ENCODE assay signal across 11 mouse cellular contexts in the genomic region with DNA sequence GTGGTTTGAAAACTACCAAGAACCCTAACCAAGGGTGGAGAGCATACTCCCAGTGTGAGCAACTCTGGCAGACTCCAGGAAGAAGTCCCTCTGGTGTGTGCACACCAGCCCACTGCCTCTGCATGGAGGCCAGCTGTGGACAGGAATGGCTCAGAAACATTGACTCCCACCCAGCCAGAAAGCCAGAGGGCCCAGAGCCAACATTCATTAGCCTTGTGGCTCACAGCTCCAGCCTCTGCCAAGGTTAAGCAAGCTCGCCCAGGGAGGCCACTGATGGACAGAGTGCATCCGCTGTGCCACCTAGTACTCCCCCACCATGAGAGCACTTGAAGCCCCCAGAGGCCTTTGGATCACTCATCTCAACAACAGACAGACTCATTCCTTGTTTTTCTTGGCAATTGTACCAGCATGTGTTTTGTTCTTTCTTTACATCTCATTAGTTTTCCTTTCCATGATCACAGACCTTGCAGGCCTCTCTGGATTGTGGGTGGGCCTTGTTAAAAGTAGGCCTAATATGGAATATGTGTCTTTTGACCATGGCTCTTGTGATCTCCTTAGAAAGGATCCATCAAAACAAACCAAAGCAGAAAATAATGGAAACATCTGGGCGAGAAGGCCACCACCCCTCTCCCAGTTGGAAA. TPM values are rescaled to one million over a fixed set of nuclear protein-coding genes. Genes with fewer than 3 reads are reported as not detected.
DNase-seq lines count a peak whose midpoint lies in the region; ATAC-seq and TF ChIP-seq lines count a peak whose summit lies in the region.
"Had no signal": no experiment of that assay in that cellular context is flagged by ENCODE, and none has a peak within 500 bp of the region (broad histone marks: within the 10 kb centered on the region; RNA-seq: fewer than 3 reads in every experiment).

No protein-coding gene starts in this region.

- no peak overlapping the region for H3K9ac ChIP-seq in liver, postnatal 0 days (replicated peaks)
- H3K9ac ChIP-seq: hindbrain, embryonic 15.5 days had no signal

- no peaks in the 10 kb centered on the region for H3K27me3 ChIP-seq in liver, postnatal 0 days (ENCODE audit: insufficient read depth, low read length)
- H3K27me3 ChIP-seq: hindbrain, embryonic 15.5 days had no signal

- no peak overlapping the region for H3K4me2 ChIP-seq in liver, postnatal 0 days (ENCODE audit: low read depth, low read length)
- H3K4me2 ChIP-seq: hindbrain, embryonic 15.5 days had no signal

- H3K36me3 ChIP-seq in liver, postnatal 0 days (replicated peaks; ENCODE audit: insufficient read depth, low read length) = no peaks in the 10 kb centered on the region
- H3K36me3 ChIP-seq: hindbrain, embryonic 15.5 days had no signal

- H3K27ac ChIP-seq in gastrocnemius, adult 2 months = no peak overlapping the region
- H3K27ac ChIP-seq in liver, postnatal 0 days (ENCODE audit: low read depth) = no peak overlapping the region
- H3K27ac ChIP-seq: hindbrain, embryonic 15.5 days had no signal

- TF ChIP-seq EP300 in liver, postnatal 0 days (IDR thresholded peaks at IDR 0.05; ENCODE audit: low read depth) = no peak

- DNase-seq in gastrocnemius, adult 18-20 months (ENCODE audit: low spot score) = peak; percentile 4
- no peak for DNase-seq in gastrocnemius, adult 2 months
- peak; percentile 3 for DNase-seq in 3134 (ENCODE audit: extremely low read depth, insufficient read length, low spot score)
- peak; percentile 34 for DNase-seq in gastrocnemius, postnatal 25 days
- peak; percentile 61 to 70 for DNase-seq in kidney, postnatal 4 days
- DNase-seq in liver, postnatal 0 days = no peak
- DNase-seq: right cerebral cortex, postnatal 25 days; thymus, postnatal 25 days had no signal

- ATAC-seq in monocyte, adult 5-6 weeks (replicated peaks; ENCODE audit: insufficient number of reproducible peaks, low FRiP score, low TSS enrichment, poor library complexity, severe bottlenecking) = no peak
- no peak for ATAC-seq in activated CD4-positive, CD25-positive, alpha-beta regulatory T cell, adult 4 months
- no peak for ATAC-seq in liver, postnatal 0 days

- intact Hi-C loops in gastrocnemius, adult 2 months (cut with DNase I) = no loop called here

- WGBS in liver, postnatal 0 days (ENCODE audit: insufficient replicate concordance) = 85% methylated on average over 3 of the region's 3 CpGs

- H3K4me1 ChIP-seq in liver, postnatal 0 days (ENCODE audit: insufficient read depth) = no peaks in the 10 kb centered on the region

- H3K9me3 ChIP-seq in liver, postnatal 0 days (ENCODE audit: low read length) = no peaks in the 10 kb centered on the region
- H3K9me3 ChIP-seq: hindbrain, embryonic 15.5 days had no signal

- no peak overlapping the region for H3K4me3 ChIP-seq in gastrocnemius, adult 2 months
- H3K4me3 ChIP-seq in liver, postnatal 0 days (ENCODE audit: low read depth, low read length) = no peak overlapping the region
- H3K4me3 ChIP-seq: hindbrain, embryonic 15.5 days had no signal

- TF ChIP-seq CTCF in gastrocnemius, adult 2 months (IDR thresholded peaks at IDR 0.05) = no peak
- no peak for TF ChIP-seq CTCF in liver, postnatal 0 days (IDR thresholded peaks at IDR 0.05; ENCODE audit: low read depth)

RNA-seq across cellular contexts. Expression of gene St8sia2, which starts 46.9 kb away (rescaled TPM):
- total RNA-seq in gastrocnemius, adult 18-20 months (2021) = under 1 TPM; 0.09 to 0.24 TPM
- under 1 TPM; 0.33 to 0.42 TPM for total RNA-seq in gastrocnemius, adult 2 months (2021)
- under 1 TPM; 0.36 to 0.51 TPM for total RNA-seq in gastrocnemius, postnatal 25 days (2021)
- not detected in 3 replicates for total RNA-seq in monocyte, adult 5-6 weeks (2017)
- not detected for polyA plus RNA-seq in activated CD4-positive, CD25-positive, alpha-beta regulatory T cell, adult 4 months (2017; shearing (Covaris generic))
- polyA plus RNA-seq in liver, postnatal 0 days (2015; fragmentation: Nextera tagmentation; extraction: Ambion mirVana) = not detected in 2 replicates

Comparison
In these comparisons a context has a peak if more than half of its experiments do, and no peak if none do; other contexts are left out.
1. DNase-seq: peak in gastrocnemius, adult 18-20 months (single experiment), 3134 (single experiment), gastrocnemius, postnatal 25 days (single experiment) and kidney, postnatal 4 days (2 of 2); none in gastrocnemius, adult 2 months (single experiment) and liver, postnatal 0 days (single experiment).